Mouse (Mus musculus) embryo, embryonic 10 days (tissue): ENCODE measurements around the gene Gm21773.
"Not testable (repeated sequence)": the region's sequence is repeated elsewhere in the genome, so short reads cannot be mapped to it uniquely, and the experiment has no call there.

Experiments
- DNase-seq: peaks from one replicate; pipeline ENCODE4 v3.0.0-alpha.2; 2015; ENCODE audit warnings: low spot score

The Gm21773 gene

GRCm38 (mm10) chrY:25309260-25309659, at the start of gene Gm21773:
Gene Gm21773, minus strand, starts transcription at chrY:25309360.
- not testable (repeated sequence) for DNase-seq
